7 mouse cellular contexts compared by ENCODE assay signal in genomic region chr10:74921614-74922013, GRCm38 (mm10). TPM values are rescaled to one million over a fixed set of nuclear protein-coding genes. Genes with fewer than 3 reads are reported as not detected.
"Had no signal": no experiment of that assay in that cellular context is flagged by ENCODE, and none has a peak within 500 bp of the region (broad histone marks: within the 10 kb centered on the region; RNA-seq: fewer than 3 reads in every experiment).

No protein-coding gene starts in this region.

- DNase-seq: layer of hippocampus, adult 9-11 months; layer of hippocampus, postnatal 36 days had no signal

- H3K4me2 ChIP-seq: limb, embryonic 13.5 days; neural tube, embryonic 12.5 days had no signal

- H3K27me3 ChIP-seq: neural tube, embryonic 12.5 days had no signal

- H3K27ac ChIP-seq: limb, embryonic 13.5 days; liver, embryonic 14.5 days; neural tube, embryonic 12.5 days; stomach, postnatal 0 days had no signal

- H3K9ac ChIP-seq: limb, embryonic 13.5 days; liver, embryonic 14.5 days; neural tube, embryonic 12.5 days had no signal

- H3K36me3 ChIP-seq: limb, embryonic 13.5 days; neural tube, embryonic 12.5 days had no signal

- H3K9me3 ChIP-seq: limb, embryonic 13.5 days; neural tube, embryonic 12.5 days had no signal

- H3K4me3 ChIP-seq: limb, embryonic 13.5 days; neural tube, embryonic 12.5 days had no signal

RNA-seq across cellular contexts. Expression of gene Gnaz, which starts 45.4 kb away (rescaled TPM):
- polyA plus RNA-seq: liver, adult 2 months had no signal
